Mouse (Mus musculus) forebrain, postnatal 0 days (tissue): ENCODE results near the gene AC124108.1. TPM values are rescaled to one million over a fixed set of nuclear protein-coding genes. Genes with fewer than 3 reads are reported as not detected.

Experiments
- ATAC-seq: fragments of 200-750 bp; cut with Nextera tagmentation; 2 replicates; pipeline ENCODE4 v1.8.0; 2017; ENCODE audit warnings: mild to moderate bottlenecking, moderate library complexity
- DNase-seq: peaks from one replicate; pipeline ENCODE4 v3.0.0-alpha.2; 2015
- H3K27ac ChIP-seq: fragments of 300-500 bp; sonication (generic); 2 replicates; pipeline ENCODE4 v1.5.1; 2014; ENCODE audit warnings: low read depth, mild to moderate bottlenecking, antibody characterized with exemption, low read length, moderate library complexity, mixed read lengths
- H3K27me3 ChIP-seq: fragments of 300-500 bp; sonication (generic); 2 replicates; pipeline ENCODE4 v1.6.1; 2014; ENCODE audit warnings: mild to moderate bottlenecking, low read length, mixed read lengths; ENCODE audit not compliant: insufficient read depth
- H3K36me3 ChIP-seq: fragments of 300-500 bp; sonication (generic); 2 replicates; pipeline ENCODE4 v1.6.1; 2014; ENCODE audit warnings: mild to moderate bottlenecking, moderate library complexity; ENCODE audit not compliant: insufficient read depth
- H3K4me1 ChIP-seq: fragments of 300-500 bp; sonication (generic); 2 replicates; pipeline ENCODE4 v1.6.1; 2014; ENCODE audit warnings: antibody characterized with exemption; ENCODE audit not compliant: insufficient read depth
- H3K4me2 ChIP-seq: fragments of 300-500 bp; sonication (generic); 2 replicates; pipeline ENCODE4 v1.6.1; 2014; ENCODE audit warnings: low read depth, mild to moderate bottlenecking, moderate library complexity
- H3K4me3 ChIP-seq: fragments of 300-500 bp; sonication (generic); 2 replicates; pipeline ENCODE4 v1.5.1; 2014; ENCODE audit warnings: low read depth, low read length, mixed read lengths
- H3K9ac ChIP-seq: fragments of 300-500 bp; sonication (generic); 2 replicates; pipeline ENCODE4 v1.6.1; 2014; ENCODE audit warnings: mild to moderate bottlenecking
- H3K9me3 ChIP-seq: fragments of 300-500 bp; sonication (generic); 2 replicates; pipeline ENCODE4 v1.6.1; 2016; ENCODE audit warnings: low read length
- CTCF ChIP-seq: sonication (generic); IDR thresholded peaks from 2 replicates; pipeline ENCODE4 v1.5.1; 2016; ENCODE audit warnings: antibody characterized with exemption, control low read depth, low read depth
- WGBS: fragments of 180-500 bp; shearing (Covaris S2); extraction: QIAGEN DNeasy Blood & Tissue Kit; methylation state at CpG from one replicate; pipeline ENCODE4 v1.1.7; 2014; 5-methylcytosine and 5-hydroxymethylcytosine counted together
- polyA plus RNA-seq: library from polyadenylated mRNA; unstranded; fragments of >200 nt; fragmentation: Nextera tagmentation; extraction: Ambion mirVana; gene quantifications from 2 replicates; pipeline ENCODE4 v1.2.1, GENCODE M21; 2015
- total RNA-seq: library from RNA; depleted of rRNA; stranded (reverse); fragments of >200 nt; gene quantifications from 2 replicates; pipeline ENCODE4 v1.2.3, GENCODE M21; 2014; rRNA removed

The AC124108.1 gene
- total RNA-seq (3.4 and 5.0 TPM in 2 replicates), polyA plus RNA-seq (0.31 and 0.48 TPM in 2 replicates)

GRCm38 (mm10) chr1:132191093-132191785, at the start of gene AC124108.1, which contains the start of gene Lemd1:
Gene AC124108.1, plus strand, starts transcription at chr1:132191457.
Gene Lemd1, plus strand, starts transcription at chr1:132191431.
- Histone ChIP-seq H3K9me3 (no peaks in the 10 kb centered on the region), H3K27ac (peak within 1 kb of the TSS; percentile 99), H3K36me3 (no peaks in the 10 kb centered on the region), H3K4me3 (peak within 1 kb of the TSS; percentile 87), H3K4me2 (peak within 1 kb of the TSS; percentile 61), H3K27me3 (0 out of 2 replicates have a peak, but pooled peaks cover 2% of the 10 kb centered on the region), H3K9ac (peak within 1 kb of the TSS; percentile 99), H3K4me1 (peaks cover 30% of the 10 kb centered on the region)
- DNase-seq, result peak; percentile 82
- peak; percentile 42 for ATAC-seq
- under 1% methylated on average over 34 of the region's 34 CpGs for WGBS
- no peak for TF ChIP-seq CTCF

- no peak overlapping the region for H3K4me3 ChIP-seq
- H3K27me3 ChIP-seq, result no peaks in the 10 kb centered on the region; the same call in 1 of the 2 replicates
- 81% methylated on average over 13 of the region's 13 CpGs for WGBS
- H3K4me1 ChIP-seq, result peaks cover 19% of the 10 kb centered on the region
- H3K9me3 ChIP-seq, result no peaks in the 10 kb centered on the region
- no peaks in the 10 kb centered on the region for H3K36me3 ChIP-seq
- H3K27ac ChIP-seq, result no peak overlapping the region
- no peak for TF ChIP-seq CTCF
- ATAC-seq (no peak), DNase-seq (no peak)
- no peak overlapping the region for H3K4me2 ChIP-seq
- H3K9ac ChIP-seq, result no peak overlapping the region
Observed at GRCm38 (mm10) chr1:132141753-132142152, 49.5 kb upstream of the AC124108.1 start.

- TF ChIP-seq CTCF, result no peak
- Histone ChIP-seq H3K27me3 (no peaks in the 10 kb centered on the region; the same call in 1 of the 2 replicates), H3K4me2 (no peak overlapping the region), H3K36me3 (no peaks in the 10 kb centered on the region), H3K9ac (no peak overlapping the region), H3K4me1 (peaks cover 19% of the 10 kb centered on the region), H3K27ac (0 out of 2 replicates have a peak overlapping the region, but pooled peaks have one; percentile 70), H3K9me3 (no peaks in the 10 kb centered on the region), H3K4me3 (no peak overlapping the region)
- DNase-seq (no peak), ATAC-seq (no peak)
- WGBS, result 63% methylated on average over 5 of the region's 5 CpGs
Observed at GRCm38 (mm10) chr1:132143079-132143478, 48.2 kb upstream of the AC124108.1 start.

GRCm38 (mm10) chr1:132143730-132144129, 47.5 kb upstream of the AC124108.1 start:
- H3K27me3 ChIP-seq, result no peaks in the 10 kb centered on the region; the same call in 1 of the 2 replicates
- 0 out of 2 replicates have a peak overlapping the region, but pooled peaks have one; percentile 26 for H3K4me2 ChIP-seq
- WGBS, result 55% methylated on average over 4 of the region's 4 CpGs
- DNase-seq (peak; percentile 32), ATAC-seq (peak; percentile 54)
- no peak for TF ChIP-seq CTCF
- peaks cover 19% of the 10 kb centered on the region for H3K4me1 ChIP-seq
- H3K4me3 ChIP-seq, result no peak overlapping the region
- peak overlapping the region; percentile 70 for H3K27ac ChIP-seq
- no peaks in the 10 kb centered on the region for H3K36me3 ChIP-seq
- no peaks in the 10 kb centered on the region for H3K9me3 ChIP-seq
- 0 out of 2 replicates have a peak overlapping the region, but pooled peaks have one; percentile 3 for H3K9ac ChIP-seq

- TF ChIP-seq CTCF, result no peak
- Histone ChIP-seq H3K4me3 (no peak overlapping the region), H3K9ac (no peak overlapping the region), H3K4me1 (peaks cover 19% of the 10 kb centered on the region), H3K27me3 (no peaks in the 10 kb centered on the region), H3K9me3 (no peaks in the 10 kb centered on the region), H3K27ac (peak overlapping the region; percentile 70; the same call in 1 of the 2 replicates), H3K4me2 (peak overlapping the region; percentile 26), H3K36me3 (no peaks in the 10 kb centered on the region)
- WGBS, result 6% methylated on average over 2 of the region's 2 CpGs
- DNase-seq (peak; percentile 85), ATAC-seq (peak; percentile 94)
Observed at GRCm38 (mm10) chr1:132144223-132144622, 47.0 kb upstream of the AC124108.1 start.

GRCm38 (mm10) chr1:132144837-132145236, 46.4 kb upstream of the AC124108.1 start:
- ATAC-seq, result no peak
- Histone ChIP-seq H3K4me3 (no peak overlapping the region), H3K27ac (no peak overlapping the region), H3K4me2 (no peak overlapping the region), H3K27me3 (no peaks in the 10 kb centered on the region), H3K9me3 (no peaks in the 10 kb centered on the region), H3K4me1 (peaks cover 19% of the 10 kb centered on the region), H3K36me3 (no peaks in the 10 kb centered on the region), H3K9ac (no peak overlapping the region)
- WGBS, result 79% methylated on average over 3 of the region's 3 CpGs
- no peak for TF ChIP-seq CTCF
- no peak for DNase-seq
